Mouse (Mus musculus) spleen, adult 2 months (tissue): ENCODE results near the gene Rell1. TPM values are rescaled to one million over a fixed set of nuclear protein-coding genes. Genes with fewer than 3 reads are reported as not detected.
A peak's percentile ranks its signal among the peaks of the same experiment; 100 is the strongest.

ENCODE experiments used
- DNase-seq, 2 experiments: peaks; one replicate each; pipeline versions ENCODE4 v3.0.0 to v3.0.0-alpha.2; 2012 to 2021; ENCODE audit warnings: low spot score in 2 of 2, low read depth in 1 of 2
- H3K27ac ChIP-seq: fragments of 200-500 bp; 2 replicates; pipeline ENCODE4 v1.5.1; 2012; ENCODE audit warnings: low read length, inconsistent platforms; ENCODE audit not compliant: insufficient read depth
- H3K27me3 ChIP-seq: fragments of 200-500 bp; 2 replicates; pipeline ENCODE4 v1.6.1; 2012; ENCODE audit warnings: mild to moderate bottlenecking, moderate library complexity, low read length, inconsistent platforms; ENCODE audit not compliant: control insufficient read depth, insufficient read depth
- H3K36me3 ChIP-seq: fragments of 200-500 bp; 2 replicates; pipeline ENCODE4 v1.6.1; 2012; ENCODE audit warnings: mild to moderate bottlenecking, low read length, inconsistent platforms; ENCODE audit not compliant: control insufficient read depth, insufficient read depth
- H3K4me1 ChIP-seq: fragments of 200-500 bp; 2 replicates; pipeline ENCODE4 v1.6.1; 2011; ENCODE audit warnings: inconsistent platforms; ENCODE audit not compliant: control insufficient read depth, insufficient read depth, insufficient read length
- H3K4me3 ChIP-seq: fragments of 200-500 bp; 2 replicates; pipeline ENCODE4 v1.5.1; 2011; ENCODE audit warnings: mild to moderate bottlenecking, inconsistent platforms; ENCODE audit not compliant: insufficient read depth, insufficient read length; ENCODE audit errors: extremely low read depth
- CTCF ChIP-seq: fragments of 200-500 bp; IDR thresholded peaks from 2 replicates; pipeline ENCODE4 v1.5.1; 2011; ENCODE audit warnings: mild to moderate bottlenecking, inconsistent platforms; ENCODE audit not compliant: insufficient read depth, insufficient read length, insufficient replicate concordance; ENCODE audit errors: extremely low read depth
- POLR2A ChIP-seq: fragments of 200-500 bp; IDR thresholded peaks from 2 replicates; pipeline ENCODE4 v1.6.1; 2011; ENCODE audit warnings: low read depth, low read length, inconsistent platforms
- WGBS: fragments of 180-500 bp; shearing (Covaris S2); methylation state at CpG from one replicate; pipeline ENCODE4 v1.1.7; 2018; 5-methylcytosine and 5-hydroxymethylcytosine counted together
- polyA plus RNA-seq: library from polyadenylated mRNA; depleted of rRNA; stranded (reverse); fragments of >200 nt; gene quantifications from 2 replicates; pipeline ENCODE4 v1.2.3, GENCODE M21; 2012; rRNA removed

The Rell1 gene
- polyA plus RNA-seq, 1 experiment = 5.1 TPM

DNA sequence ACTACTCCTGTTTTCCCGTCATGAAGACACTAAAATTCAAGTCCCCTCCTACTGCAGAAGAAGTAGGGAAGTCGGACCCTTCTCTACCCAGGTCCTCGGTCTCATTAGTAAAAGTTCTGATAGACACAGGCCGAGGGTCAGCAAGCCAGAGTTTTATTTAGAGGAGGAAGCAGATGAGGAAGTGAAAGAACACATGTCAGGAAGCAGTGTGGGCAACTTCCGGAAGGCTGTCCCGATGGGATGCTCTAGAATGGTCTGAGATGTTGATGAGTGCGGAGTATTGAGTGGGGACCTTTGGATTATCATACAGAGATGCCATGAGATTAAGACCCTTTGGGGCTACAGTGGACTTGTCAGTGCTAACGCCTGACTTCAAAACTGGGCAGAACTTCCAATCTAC, 109.8 kb downstream of the Rell1 start:
- Histone ChIP-seq H3K4me3 (no peak overlapping the region), H3K27ac (no peak overlapping the region), H3K27me3 (no peaks in the 10 kb centered on the region), H3K4me1 (peaks cover 5% of the 10 kb centered on the region), H3K36me3 (no peaks in the 10 kb centered on the region)
- DNase-seq = peak in 1 of 2 experiments; percentile 15
- TF ChIP-seq POLR2A (no peak), CTCF (no peak)
- WGBS = 29% methylated on average over 8 of the region's 8 CpGs

Other genes starting within 250 kb of the Rell1 start
- gene 0610040J01Rik, start 156.5 kb downstream of the Rell1 start, polyA plus RNA-seq = 1.3 and 1.4 TPM in 2 replicates
- 4.4 and 5.8 TPM in 2 replicates for gene Pgm2, start 124.1 kb upstream of the Rell1 start, polyA plus RNA-seq
- 16.8 and 24.1 TPM in 2 replicates for gene Tbc1d1, start 187.4 kb upstream of the Rell1 start, polyA plus RNA-seq